Mouse (Mus musculus): ENCODE measurements around the gene Xntrpc. TPM values are rescaled to one million over a fixed set of nuclear protein-coding genes. Genes with fewer than 3 reads are reported as not detected.

The Xntrpc gene
- total RNA-seq, 2 experiments from 2014 or later: 1.1 to 1.8 TPM

DNA sequence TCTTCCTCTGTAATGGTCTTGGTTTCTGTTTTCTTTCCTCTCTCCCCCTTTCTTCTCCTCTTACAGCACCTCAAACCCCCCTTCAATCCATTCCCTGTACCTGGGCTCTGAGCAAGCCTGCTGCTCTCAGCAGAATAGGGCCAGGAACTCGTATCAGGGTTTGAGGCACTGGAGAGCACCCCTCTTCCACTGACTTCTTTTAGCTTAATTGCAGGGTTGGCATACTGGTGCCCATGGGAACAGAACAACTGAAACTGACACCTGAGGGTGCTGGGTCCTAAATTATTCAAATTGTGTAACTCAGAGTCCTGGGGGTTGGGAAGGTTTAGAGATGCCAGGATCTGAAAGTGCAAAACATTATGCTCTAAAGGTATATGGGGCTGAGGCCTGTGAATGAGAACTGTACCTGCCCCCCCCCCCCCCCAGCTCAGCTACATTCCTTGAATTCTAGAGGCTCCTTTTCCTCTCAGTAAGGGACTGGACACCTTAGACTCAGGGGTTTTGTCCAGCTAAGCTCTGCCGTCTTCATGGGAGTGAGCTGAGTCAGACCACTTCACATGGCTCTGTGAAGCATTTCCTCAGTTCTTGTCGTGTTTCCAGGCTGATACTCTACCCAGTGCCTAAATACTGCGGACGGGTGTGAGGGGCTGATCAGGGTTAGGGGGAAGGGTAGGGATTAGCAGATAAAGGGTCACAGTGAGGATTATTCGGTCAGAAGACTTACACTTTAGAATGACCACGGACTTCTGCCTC is 51.2 kb downstream of the Xntrpc start, which contains the start of gene Chrna10:
TSS of gene Chrna10 (minus strand) at position 250 of the 753 bp plus-strand sequence.
- intact Hi-C loops (cut with DNase I): no loop called here
- DNase-seq (ENCODE audit: extremely low spot score in 1 of 2, low spot score in 2 of 2): no peak

DNA sequence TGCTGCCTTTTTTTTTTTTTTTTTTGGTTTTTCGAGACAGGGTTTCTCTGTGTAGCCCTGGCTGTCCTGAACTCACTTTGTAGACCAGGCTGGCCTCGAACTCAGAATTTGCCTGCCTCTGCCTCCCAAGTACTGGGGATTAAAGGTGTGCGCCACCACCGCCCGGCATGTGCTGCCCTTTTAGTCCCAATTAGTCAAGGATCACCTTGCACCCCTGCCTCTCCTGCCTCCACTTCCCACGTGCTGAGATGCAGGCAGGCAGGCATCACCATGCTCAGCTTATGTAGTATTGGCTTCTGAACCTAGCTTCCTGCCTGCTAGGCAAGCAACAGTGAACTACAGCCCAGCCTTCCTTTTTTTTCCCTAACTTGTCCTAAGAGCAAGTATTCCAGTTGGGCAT is 51.9 kb downstream of the Xntrpc start:
- DNase-seq (ENCODE audit: extremely low spot score in 1 of 2, low spot score in 2 of 2): no peak
- intact Hi-C loops (cut with DNase I): no loop called here

DNA sequence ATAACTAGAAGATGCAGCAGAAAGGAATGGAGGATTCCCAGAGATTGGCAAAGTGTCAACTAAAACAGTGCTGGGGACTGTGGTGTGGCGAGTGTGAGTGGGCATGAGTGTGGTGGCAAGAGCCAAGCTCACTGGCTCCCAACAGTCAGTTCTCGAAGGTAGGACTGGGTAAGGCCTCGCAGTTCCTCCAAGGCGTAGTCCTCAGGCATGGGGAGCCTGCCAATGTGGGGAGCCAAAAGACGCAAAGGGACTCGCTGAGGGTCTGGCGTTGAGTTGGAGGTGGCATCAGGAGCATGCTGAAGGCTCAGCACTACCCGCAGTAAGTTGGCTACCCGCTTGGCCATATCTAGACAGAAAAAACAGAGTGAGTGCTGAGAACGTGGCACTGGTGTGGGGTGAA is 54.8 kb downstream of the Xntrpc start:
- no peak for DNase-seq (ENCODE audit: extremely low spot score in 1 of 2, low spot score in 2 of 2)
- intact Hi-C loops (cut with DNase I): no loop called here

DNA sequence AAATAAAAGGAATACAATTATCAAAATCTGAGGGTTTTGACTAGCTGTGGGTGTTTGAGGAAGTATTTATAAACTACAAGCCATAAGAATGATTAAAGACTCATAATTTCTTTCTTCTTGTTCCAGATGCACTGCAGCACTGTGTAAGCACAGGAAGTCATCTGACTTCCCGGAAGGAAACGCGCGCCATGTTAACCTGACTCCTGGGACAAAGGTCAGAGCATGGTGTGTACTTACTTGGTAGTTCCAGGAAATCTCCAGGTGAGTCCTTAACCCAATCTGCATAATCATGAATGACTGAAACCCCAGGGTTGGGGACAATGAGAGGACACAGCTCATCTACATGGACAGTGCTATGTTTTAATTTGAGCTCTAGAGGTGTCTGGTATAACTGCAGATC is 66.9 kb downstream of the Xntrpc start:
- DNase-seq (ENCODE audit: extremely low spot score in 1 of 2, low spot score in 2 of 2): peak in 1 of 2 experiments; percentile 42
- intact Hi-C loops (cut with DNase I): no loop called here

DNA sequence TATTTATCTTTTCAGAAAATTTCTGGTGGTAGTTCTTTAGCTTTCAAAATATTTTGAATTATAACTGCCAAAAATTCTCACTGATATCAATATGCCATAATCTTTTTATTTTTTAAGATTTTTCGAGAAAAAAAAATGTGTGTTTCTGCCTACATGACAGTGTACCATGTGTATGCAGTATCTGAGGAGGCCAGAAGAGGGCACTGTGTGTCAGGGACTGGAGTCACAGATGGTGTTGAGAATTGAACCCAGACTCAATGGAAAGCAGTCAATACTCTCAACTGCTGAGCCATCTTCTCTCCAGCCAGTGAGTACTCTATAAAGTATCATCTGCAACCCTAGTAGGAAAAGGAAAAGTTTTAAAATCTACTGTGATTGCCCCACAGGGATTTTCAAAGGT is 72.0 kb downstream of the Xntrpc start:
- intact Hi-C loops (cut with DNase I): no loop called here

DNA sequence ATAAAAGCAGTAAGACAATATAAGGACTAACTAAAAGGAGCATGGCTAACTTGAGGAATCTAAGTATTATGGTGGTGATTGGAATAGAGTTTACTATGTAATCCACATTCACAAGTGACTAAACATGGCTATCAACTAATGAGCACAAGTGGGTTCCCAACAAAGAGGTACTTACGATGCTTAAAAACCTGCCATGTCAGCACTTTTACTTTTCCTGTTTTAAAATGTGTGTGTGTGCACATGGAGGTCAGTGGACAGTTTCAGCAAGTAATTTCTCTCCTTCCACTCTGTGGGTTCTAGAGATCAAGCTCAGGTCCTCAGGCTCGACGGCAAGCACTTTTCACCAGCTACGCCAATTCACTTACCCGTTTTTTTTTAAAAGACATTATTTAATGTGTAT is 72.4 kb downstream of the Xntrpc start:
- intact Hi-C loops (cut with DNase I): no loop called here
- DNase-seq (ENCODE audit: extremely low spot score in 1 of 2, low spot score in 2 of 2): no peak

More for the DNA sequence above, 72.0 kb downstream of the Xntrpc start:
- DNase-seq (ENCODE audit: extremely low spot score in 1 of 2, low spot score in 2 of 2): no peak

Other genes starting within 250 kb of the Xntrpc start
- not detected for gene Phox2a, start 247.4 kb upstream of the Xntrpc start, total RNA-seq (2021)
- gene Inppl1, start 227.5 kb upstream of the Xntrpc start, total RNA-seq (2021): 10 to 100 TPM; 19.2 to 22.3 TPM
- gene Folr2, start 208.5 kb upstream of the Xntrpc start, total RNA-seq (2021): under 1 TPM in 1 of 2 experiments, not detected in 1; 0.59 TPM
- 10 to 100 TPM; 31.4 to 36.2 TPM for gene Anapc15, start 202.0 kb upstream of the Xntrpc start, total RNA-seq (2021)
- under 1 TPM in 1 of 2 experiments, not detected in 1; 0.90 TPM for gene Folr1, start 194.9 kb upstream of the Xntrpc start, total RNA-seq (2021)
- 10 to 100 TPM; 95.6 to 98.2 TPM for gene Lamtor1, start 159.8 kb upstream of the Xntrpc start, total RNA-seq (2021)
- gene Tomt, start 159.4 kb upstream of the Xntrpc start, total RNA-seq (2021): not detected
- gene Lrrc51, start 131.8 kb upstream of the Xntrpc start, total RNA-seq (2021): 1 to 10 TPM; 2.8 to 4.0 TPM
- 10 to 100 TPM; 60.5 to 60.9 TPM for gene Numa1, start 131.6 kb upstream of the Xntrpc start, total RNA-seq (2021)
- 10 to 100 TPM in 1 of 2 experiments, 1 to 10 TPM in 1; 8.6 to 10.1 TPM for gene Il18bp, start 47.0 kb upstream of the Xntrpc start, total RNA-seq (2021)
- 10 to 100 TPM; 39.1 to 44.4 TPM for gene Rnf121, start 244 bp upstream of the Xntrpc start, total RNA-seq (2021)
- gene Xndc1, start 202 bp upstream of the Xntrpc start, total RNA-seq (2021): 10 to 100 TPM; 24.6 to 25.0 TPM
- under 1 TPM in 1 of 2 experiments, not detected in 1; 0.73 TPM for gene Trpc2, start 17.4 kb downstream of the Xntrpc start, total RNA-seq (2021)
- gene Art1, start 36.0 kb downstream of the Xntrpc start, total RNA-seq (2021): not detected
- not detected for gene Art5, start 43.8 kb downstream of the Xntrpc start, total RNA-seq (2021)
- under 1 TPM; 0.18 to 0.43 TPM for gene Chrna10, start 51.1 kb downstream of the Xntrpc start, total RNA-seq (2021)
- gene Nup98, start 144.5 kb downstream of the Xntrpc start, total RNA-seq (2021): 10 to 100 TPM; 33.4 to 33.8 TPM
- gene Pgap2, start 144.5 kb downstream of the Xntrpc start, total RNA-seq (2021): 10 to 100 TPM; 31.5 to 32.6 TPM
- gene Rhog, start 190.3 kb downstream of the Xntrpc start, total RNA-seq (2021): 10 to 100 TPM; 13.8 to 14.5 TPM
- gene Stim1, start 202.1 kb downstream of the Xntrpc start, total RNA-seq (2021): 10 to 100 TPM; 71.5 to 73.3 TPM